Mouse (Mus musculus) inflammation-experienced regulatory T-cells, adult 6 months (primary cell): ENCODE data around the gene Mroh8. TPM values are rescaled to one million over a fixed set of nuclear protein-coding genes. Genes with fewer than 3 reads are reported as not detected.

Experiments used
- ATAC-seq: one replicate; pipeline ENCODE4 v1.8.0; 2017
- polyA plus RNA-seq, 3 experiments: library from polyadenylated mRNA; unstranded; fragments of 100-300 nt; shearing (Covaris generic); gene quantifications; one replicate each; pipeline ENCODE4 v1.2.1; 2017

Mroh8 gene
- polyA plus RNA-seq, result under 1 TPM in 1 of 3 experiments, not detected in 2; 0.09 TPM

GRCm38 (mm10) chr2:157279416-157279800 is at the start of gene Mroh8:
TSS of gene Mroh8 (minus strand) at chr2:157279549.
- no peak for ATAC-seq

GRCm38 (mm10) chr2:157328570-157328969 is 49.2 kb upstream of the Mroh8 start:
- no peak for ATAC-seq

- no peak for ATAC-seq
Measured at GRCm38 (mm10) chr2:157328106-157328505, 48.8 kb upstream of the Mroh8 start.

- no peak for ATAC-seq
Measured at GRCm38 (mm10) chr2:157325238-157325637, 45.9 kb upstream of the Mroh8 start.

- no peak for ATAC-seq
Measured at GRCm38 (mm10) chr2:157322029-157322766, 42.8 kb upstream of the Mroh8 start.

DNA sequence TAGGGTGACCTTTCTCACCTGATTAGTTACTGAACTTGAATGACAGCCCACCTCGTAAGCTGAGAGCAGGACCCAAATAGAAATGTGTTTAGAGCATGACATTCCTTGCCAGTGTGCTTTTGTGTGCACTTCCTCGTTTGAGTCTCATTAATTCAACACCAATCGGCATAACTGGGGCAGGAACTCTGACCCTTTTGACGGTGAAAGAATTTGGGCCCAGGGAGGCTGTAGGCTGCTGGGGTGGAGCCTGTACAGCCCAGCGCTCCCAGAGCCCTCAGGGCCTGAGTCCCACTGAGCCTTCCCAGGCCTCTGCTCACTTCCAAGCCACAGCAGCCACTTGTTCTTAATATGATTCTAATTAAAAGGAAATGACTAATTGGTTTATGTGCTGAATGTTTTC is 41.5 kb upstream of the Mroh8 start:
- no peak for ATAC-seq

- no peak for ATAC-seq
Measured at GRCm38 (mm10) chr2:157320135-157320534, 40.8 kb upstream of the Mroh8 start.

- ATAC-seq, result no peak
Measured at GRCm38 (mm10) chr2:157317220-157317619, 37.9 kb upstream of the Mroh8 start.

GRCm38 (mm10) chr2:157316358-157316933 is 37.1 kb upstream of the Mroh8 start:
- no peak for ATAC-seq

DNA sequence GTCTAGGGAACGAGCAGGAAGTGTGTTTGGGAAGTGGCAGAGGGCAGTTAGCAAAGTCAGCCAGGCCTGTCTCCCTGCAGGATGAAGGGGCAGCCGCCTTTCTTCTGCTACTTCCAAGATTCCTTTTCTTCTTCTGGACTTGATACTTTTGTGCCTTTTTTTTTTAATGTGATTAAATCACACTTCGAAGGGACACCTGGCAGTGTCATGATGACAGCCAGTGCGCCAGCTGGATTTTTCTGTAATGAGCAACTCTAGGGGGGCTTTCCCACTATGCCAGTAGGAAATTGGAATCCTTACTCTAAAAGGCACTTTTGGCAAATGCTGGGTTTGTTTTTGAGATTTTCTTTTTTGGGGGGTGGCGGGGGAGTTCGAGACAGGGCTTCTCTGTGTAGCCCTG is 36.1 kb upstream of the Mroh8 start:
- ATAC-seq, result no peak

GRCm38 (mm10) chr2:157314310-157314709 is 35.0 kb upstream of the Mroh8 start:
- ATAC-seq, result no peak

- ATAC-seq, result no peak
Measured at GRCm38 (mm10) chr2:157313718-157314117, 34.4 kb upstream of the Mroh8 start.

DNA sequence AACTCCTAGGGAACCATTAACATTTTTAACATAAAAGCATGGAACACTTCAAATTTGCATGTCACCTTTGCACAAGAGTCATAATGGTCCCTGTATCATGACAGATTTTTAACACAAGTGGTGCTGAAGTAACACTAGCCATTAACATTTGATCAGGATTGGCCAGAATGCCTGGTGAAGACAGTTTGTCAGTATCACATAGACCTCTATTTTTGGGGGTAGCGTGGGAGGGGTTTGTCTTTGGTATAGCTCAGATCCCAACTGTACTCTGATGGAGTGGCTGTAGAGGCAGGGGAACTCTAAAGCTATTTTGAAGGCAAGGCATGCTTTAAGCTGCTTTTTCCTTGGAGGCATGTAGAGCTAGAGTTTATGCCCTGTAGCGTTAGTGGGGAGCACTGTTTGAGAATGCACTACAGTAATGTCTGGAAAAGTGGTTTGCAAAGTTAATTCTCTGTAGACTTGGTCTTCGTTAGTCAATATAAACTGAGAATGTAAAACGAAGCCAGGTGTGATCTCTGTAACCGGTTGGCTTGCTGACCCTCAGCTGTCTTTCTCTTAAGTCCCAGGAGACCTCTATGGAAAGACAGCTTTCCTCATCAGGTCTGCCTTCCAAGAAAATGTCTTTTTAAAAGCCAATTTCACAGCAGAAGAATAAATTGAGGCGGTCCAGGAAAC is 31.8 kb upstream of the Mroh8 start:
- ATAC-seq, result no peak

DNA sequence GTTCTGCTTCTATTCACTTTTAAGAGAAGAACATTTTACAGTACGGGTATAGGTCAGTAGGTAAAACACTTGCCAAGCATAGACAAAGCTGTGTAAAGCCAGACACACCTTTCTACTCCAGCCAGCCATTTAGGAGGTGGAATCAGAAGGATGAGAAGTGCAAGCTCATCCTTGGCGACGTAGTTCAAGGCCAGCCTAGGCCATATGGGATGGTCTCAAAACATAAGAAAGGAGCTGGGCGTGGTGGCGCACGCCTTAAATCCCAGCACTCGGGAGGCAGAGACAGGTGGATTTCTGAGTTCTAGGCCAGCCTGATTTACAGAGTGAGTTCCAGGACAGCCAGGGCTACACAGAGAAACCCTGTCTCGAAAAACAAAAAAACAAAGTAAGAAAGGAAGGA is 30.3 kb upstream of the Mroh8 start:
- ATAC-seq, result no peak

DNA sequence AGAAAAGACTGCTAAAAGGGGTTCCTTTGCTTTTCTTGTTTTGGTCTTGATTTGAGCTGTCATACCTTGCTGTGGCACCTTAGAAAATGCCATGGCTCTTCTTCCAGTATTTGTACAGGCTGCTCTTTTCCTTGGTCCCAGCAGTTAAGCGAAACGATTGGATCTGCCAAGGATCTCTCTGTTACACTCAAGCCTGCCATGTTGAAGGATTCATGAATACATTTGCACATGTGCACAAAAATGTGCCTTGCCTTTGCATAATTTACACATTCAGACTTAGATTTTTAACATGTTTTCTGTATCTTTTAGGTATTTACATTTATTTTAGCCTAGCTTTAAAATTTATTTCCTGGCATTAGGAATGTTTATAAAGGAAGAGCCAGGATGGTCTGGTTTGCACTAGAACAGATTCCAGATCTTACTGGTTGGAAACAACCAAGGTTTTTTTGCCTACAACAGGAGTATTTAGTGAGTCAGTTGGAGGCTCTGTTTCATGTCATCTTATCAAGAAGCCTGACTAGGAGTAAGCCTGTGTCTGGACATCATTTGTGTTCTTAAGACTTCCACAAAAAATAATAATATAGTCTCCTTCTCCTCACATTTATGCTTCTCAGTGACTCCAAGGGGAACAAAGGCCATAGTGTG is 29.0 kb upstream of the Mroh8 start:
- no peak for ATAC-seq

DNA sequence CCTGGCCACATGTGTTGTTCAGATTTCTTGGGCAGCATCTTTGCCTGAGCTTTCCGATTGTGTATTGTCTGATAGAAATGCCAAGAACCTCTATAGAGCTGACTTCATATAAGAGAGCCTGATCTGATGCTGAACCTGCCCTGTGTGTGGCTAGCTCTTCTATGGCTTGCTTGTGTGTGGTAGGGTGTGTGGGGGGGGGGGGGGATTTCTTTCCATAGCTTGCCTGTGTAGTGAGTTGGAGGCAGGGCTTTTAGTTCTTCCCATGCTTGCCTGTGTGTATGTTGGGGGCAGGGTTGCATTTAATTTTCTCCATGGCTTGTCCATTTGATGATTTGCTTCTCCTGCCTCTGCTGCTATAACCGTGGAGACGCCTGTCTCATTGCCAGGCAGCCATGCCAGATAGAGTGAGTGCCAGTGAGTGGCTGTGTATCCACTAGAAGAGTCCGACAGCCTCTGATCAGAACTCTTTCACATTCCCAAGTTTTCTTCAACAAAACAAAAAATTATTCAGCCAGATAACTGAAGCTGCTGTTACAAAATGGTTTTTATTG is 28.4 kb upstream of the Mroh8 start:
- ATAC-seq, result no peak

GRCm38 (mm10) chr2:157306091-157307032 is 27.0 kb upstream of the Mroh8 start:
- ATAC-seq, result no peak

DNA sequence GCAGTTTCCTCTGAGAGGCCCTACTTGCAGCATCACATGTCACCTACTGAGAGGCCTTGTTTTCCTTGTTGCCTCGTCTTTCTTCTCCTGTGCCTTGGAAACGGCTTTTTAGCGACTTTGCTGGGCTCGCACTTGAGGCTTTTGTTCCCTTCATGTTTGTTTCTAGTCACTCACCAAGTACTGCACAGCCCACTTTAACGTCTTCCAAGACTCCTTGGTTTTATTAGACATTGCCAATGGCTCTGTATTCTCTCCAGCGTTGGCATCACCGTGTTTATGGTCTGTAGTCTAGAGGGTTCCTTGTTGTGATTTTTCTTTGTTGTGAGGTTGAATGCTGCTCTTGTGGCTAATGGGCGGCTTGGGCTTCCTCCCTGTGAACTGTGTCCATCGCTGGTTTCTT is 23.7 kb upstream of the Mroh8 start:
- ATAC-seq, result no peak

- no peak for ATAC-seq
Measured at GRCm38 (mm10) chr2:157300051-157300450, 20.7 kb upstream of the Mroh8 start.

DNA sequence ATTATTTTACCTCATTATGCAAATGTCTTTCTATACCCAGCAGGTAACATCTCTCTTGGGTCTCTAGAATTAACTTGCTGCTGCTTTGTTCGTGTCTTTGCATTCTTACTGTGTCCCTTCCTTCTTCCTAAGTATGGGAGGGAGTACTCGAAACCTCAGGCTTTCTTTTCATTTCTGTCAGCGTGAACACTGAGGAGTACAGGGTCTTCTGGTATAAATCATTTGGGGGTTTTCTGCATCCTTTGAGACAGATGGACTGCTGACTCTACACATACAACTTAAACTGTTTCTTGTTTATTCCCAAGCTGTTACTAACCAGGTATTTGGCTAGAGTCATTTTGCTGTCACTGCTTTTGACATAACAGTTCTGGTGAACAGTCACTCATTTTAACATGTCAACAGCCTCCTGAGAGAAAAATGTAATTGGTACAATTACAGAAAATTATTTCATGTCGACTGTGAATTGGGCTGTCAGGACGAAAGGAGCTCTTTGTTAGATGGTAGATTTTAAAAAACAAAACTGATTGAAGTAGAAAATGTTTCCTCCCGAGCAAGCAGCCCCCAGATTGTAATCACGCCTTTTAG is 16.8 kb upstream of the Mroh8 start:
- no peak for ATAC-seq

GRCm38 (mm10) chr2:157292093-157292492 is 12.7 kb upstream of the Mroh8 start:
- no peak for ATAC-seq

GRCm38 (mm10) chr2:157288996-157289395 is 9.6 kb upstream of the Mroh8 start:
- ATAC-seq, result no peak
